Comparison of ENCODE assay signal across 8 mouse cellular contexts in genomic region chr11:60208201-60208600, GRCm38 (mm10). TPM values are rescaled to one million over a fixed set of nuclear protein-coding genes. Genes with fewer than 3 reads are reported as not detected.
DNase-seq lines count a peak whose midpoint lies in the region; ATAC-seq and TF ChIP-seq lines count a peak whose summit lies in the region.

No protein-coding gene starts in this region.

- H3K27me3 ChIP-seq in forebrain, embryonic 10.5 days (ENCODE audit: poor library complexity, severe bottlenecking): no peaks in the 10 kb centered on the region
- H3K27me3 ChIP-seq in kidney, postnatal 0 days (ENCODE audit: insufficient read depth, low read length): no peaks in the 10 kb centered on the region
- H3K27me3 ChIP-seq in myocyte (ENCODE audit: control insufficient read depth, insufficient read depth, insufficient read length): no peaks in the 10 kb centered on the region

- H3K4me1 ChIP-seq in forebrain, embryonic 10.5 days: peaks cover 72% of the 10 kb centered on the region
- peaks cover 53% of the 10 kb centered on the region for H3K4me1 ChIP-seq in kidney, postnatal 0 days (replicated peaks; ENCODE audit: insufficient read depth, low read length)

- peaks cover 51% of the 10 kb centered on the region for H3K36me3 ChIP-seq in forebrain, embryonic 10.5 days (replicated peaks)
- H3K36me3 ChIP-seq in kidney, postnatal 0 days (ENCODE audit: insufficient read depth, low read length): peaks cover 20% of the 10 kb centered on the region
- H3K36me3 ChIP-seq in myocyte (ENCODE audit: control insufficient read depth, insufficient read depth): peaks cover 13% of the 10 kb centered on the region

- H3K4me2 ChIP-seq in kidney, postnatal 0 days (ENCODE audit: low read length): peak overlapping the region; percentile 70
- H3K4me2 ChIP-seq in myocyte (ENCODE audit: low read depth): peak overlapping the region; percentile 100

- TF ChIP-seq CTCF in kidney, postnatal 0 days (IDR thresholded peaks at IDR 0.05; ENCODE audit: low read depth): no peak

- TF ChIP-seq POLR2A in myocyte (IDR thresholded peaks at IDR 0.05; ENCODE audit: insufficient read length, low read depth): no peak

- H3K9me3 ChIP-seq in forebrain, embryonic 10.5 days: no peaks in the 10 kb centered on the region
- H3K9me3 ChIP-seq in kidney, postnatal 0 days (replicated peaks; ENCODE audit: low read length): no peaks in the 10 kb centered on the region

- H3K4me3 ChIP-seq in forebrain, embryonic 10.5 days: peak overlapping the region; percentile 58
- H3K4me3 ChIP-seq in kidney, postnatal 0 days (replicated peaks; ENCODE audit: low read depth, low read length): no peak overlapping the region
- peak overlapping the region; percentile 53 for H3K4me3 ChIP-seq in myocyte

- DNase-seq in kidney, adult 18-20 months: peak; percentile 28
- no peak for DNase-seq in kidney, postnatal 4 days
- no peak for DNase-seq in forebrain, embryonic 10.5 days (ENCODE audit: extremely low spot score, low spot score)
- DNase-seq in kidney, postnatal 0 days (ENCODE audit: low spot score): no peak
- no peak for DNase-seq in urinary bladder, adult 2 months (ENCODE audit: low spot score)
- DNase-seq in right cerebral cortex, adult 2 months (ENCODE audit: low spot score in 2 of 2): no peak
- no peak for DNase-seq in T-cell, adult 2 months (ENCODE audit: low spot score)

- peak overlapping the region; percentile 24 for H3ac ChIP-seq in myocyte (ENCODE audit: control insufficient read depth, insufficient read length)

- H3K9ac ChIP-seq in kidney, postnatal 0 days (ENCODE audit: low read depth, low read length): peak overlapping the region; percentile 35; the same call in 1 of the 2 replicates

- H3K27ac ChIP-seq in forebrain, embryonic 10.5 days: peak overlapping the region; percentile 89
- no peak overlapping the region for H3K27ac ChIP-seq in kidney, postnatal 0 days

- WGBS in forebrain, embryonic 10.5 days: 65% methylated on average over 6 of the region's 6 CpGs
- 55% methylated on average over 6 of the region's 6 CpGs for WGBS in kidney, postnatal 0 days

- H3K79me2 ChIP-seq in myocyte (ENCODE audit: control insufficient read depth, insufficient read depth): peaks cover 56% of the 10 kb centered on the region

- ATAC-seq in kidney, postnatal 0 days (replicated peaks; ENCODE audit: low FRiP score, low read depth): no peak

TF ChIP-seq in myocyte, 11 proteins besides CTCF, POLR2A, EP300 and RAD21:
- TF ChIP-seq E2F4 (IDR thresholded peaks at IDR 0.05; ENCODE audit: insufficient read depth) (no peak), MYOG (IDR thresholded peaks at IDR 0.05; ENCODE audit: control insufficient read depth in 1 of 3, insufficient read depth in 1 of 3, insufficient read length in 2 of 3, low read depth in 2 of 3) (no peak), REST (IDR thresholded peaks at IDR 0.05; ENCODE audit: insufficient read depth, insufficient read length) (no peak), MAX (IDR thresholded peaks at IDR 0.05; ENCODE audit: low read depth) (no peak), TCF3 (IDR thresholded peaks at IDR 0.05; ENCODE audit: insufficient read length, low read depth) (no peak), TCF12 (IDR thresholded peaks at IDR 0.05; ENCODE audit: insufficient read depth, poor library complexity, severe bottlenecking) (no peak), USF1 (IDR thresholded peaks at IDR 0.05; ENCODE audit: low read depth) (no peak), SRF (IDR thresholded peaks at IDR 0.05; ENCODE audit: control insufficient read depth, insufficient read length, low read depth) (no peak), MYOD1 (IDR thresholded peaks at IDR 0.05; ENCODE audit: control insufficient read depth in 1 of 3, insufficient read length in 2 of 3, low read depth in 2 of 3) (no peak), CEBPB (IDR thresholded peaks at IDR 0.05; ENCODE audit: insufficient read depth, poor library complexity, severe bottlenecking) (no peak), POLR2AphosphoS2 (IDR thresholded peaks at IDR 0.05; ENCODE audit: insufficient read length, low read depth) (no peak)

RNA-seq across cellular contexts. Expression of gene Srebf1, which starts 14.2 kb away (rescaled TPM):
- polyA plus RNA-seq in forebrain, embryonic 10.5 days (2016; fragmentation: Nextera tagmentation; extraction: Ambion mirVana): 59.3 and 66.1 TPM in 2 replicates
- polyA plus RNA-seq in kidney, postnatal 0 days (2015; fragmentation: Nextera tagmentation; extraction: Ambion mirVana): 44.4 and 50.6 TPM in 2 replicates
- 192 TPM for polyA plus RNA-seq in myocyte (2012; fragmentation: generic; extraction: Trizol)
- polyA plus RNA-seq in urinary bladder, adult 2 months (2012; rRNA removed): 157 and 168 TPM in 2 replicates
